Mouse (Mus musculus) urinary bladder, postnatal 36 days (tissue): ENCODE data around the gene Tab2.

Experiments
- DNase-seq, 2 experiments: peaks; one replicate each; pipeline ENCODE4 v3.0.0; 2022; ENCODE audit warnings: low spot score in 2 of 2, mixed read lengths in 1 of 2

Tab2 gene

DNA sequence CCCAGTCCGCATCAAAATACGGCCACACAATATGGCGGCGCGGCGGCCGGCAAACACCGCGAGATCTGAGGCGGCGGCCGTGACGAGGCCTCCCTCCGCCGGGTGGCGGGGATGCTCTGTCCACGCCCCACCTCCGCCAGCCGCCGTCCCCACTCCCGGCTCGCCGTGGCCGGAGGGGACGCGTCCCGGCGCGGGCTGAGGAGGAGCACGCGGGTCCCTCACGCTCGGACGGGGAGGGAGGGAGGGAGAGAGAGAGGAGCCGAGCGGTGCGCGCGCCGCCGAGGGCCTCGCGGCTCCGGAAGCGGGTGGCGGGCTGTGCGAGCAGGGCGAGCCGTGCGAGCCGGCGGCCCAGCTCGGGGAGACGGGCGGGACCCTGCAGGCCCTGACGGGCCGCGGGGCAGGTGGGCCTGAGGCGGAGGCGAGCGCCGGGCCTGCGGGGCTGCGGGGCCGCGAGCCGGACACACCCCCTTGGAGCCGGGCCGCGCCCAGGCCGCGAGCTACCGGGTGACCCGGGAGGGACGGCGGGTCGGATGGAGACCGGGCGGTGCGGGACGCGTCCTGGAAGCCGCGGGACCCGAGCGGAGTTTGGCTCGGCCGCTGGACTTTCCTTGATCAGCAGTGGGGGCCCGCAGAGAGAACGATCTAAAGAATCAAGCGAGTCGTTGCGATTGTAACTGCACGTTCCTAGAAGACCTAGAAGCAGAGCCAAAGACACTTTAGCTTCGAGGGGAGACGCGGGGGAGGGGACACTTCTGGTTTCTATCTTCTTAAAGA, at the start of gene Tab2:
TSS of gene Tab2 (minus strand) at position 3 of the 774 bp plus-strand sequence.
- DNase-seq, result peak; percentile 88 to 92

- DNase-seq, result no peak
Measured at GRCm38 (mm10) chr10:7992258-7992919, 36.4 kb upstream of the Tab2 start.

- DNase-seq, result no peak
Measured at GRCm38 (mm10) chr10:7991596-7991995, 35.6 kb upstream of the Tab2 start.

GRCm38 (mm10) chr10:7987521-7987920, 31.5 kb upstream of the Tab2 start:
- DNase-seq, result no peak

DNA sequence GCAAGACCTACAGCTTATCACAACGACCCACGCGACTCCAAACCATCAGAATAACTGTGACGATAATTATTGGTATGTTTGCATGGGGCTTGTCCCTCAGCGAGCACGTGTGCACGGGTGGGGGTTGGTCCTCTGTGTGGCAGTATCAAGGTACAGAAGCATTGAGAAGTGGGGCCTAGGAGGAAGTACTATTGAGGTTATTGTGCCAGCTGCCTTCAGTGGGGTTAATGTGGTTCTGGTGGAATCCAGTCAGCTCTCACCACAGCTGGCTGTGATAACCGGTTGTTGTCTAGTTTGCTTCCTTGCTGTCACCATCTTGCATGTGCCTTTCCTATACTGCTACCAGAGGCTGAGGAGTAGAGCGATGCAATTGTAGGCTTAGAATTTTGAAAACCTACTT, 20.4 kb upstream of the Tab2 start:
- no peak for DNase-seq

- DNase-seq, result no peak
Measured at GRCm38 (mm10) chr10:7968747-7969280, 12.8 kb upstream of the Tab2 start.

- no peak for DNase-seq
Measured at GRCm38 (mm10) chr10:7967096-7967495, 11.1 kb upstream of the Tab2 start.

GRCm38 (mm10) chr10:7959073-7959472, 3.0 kb upstream of the Tab2 start:
- no peak for DNase-seq

DNA sequence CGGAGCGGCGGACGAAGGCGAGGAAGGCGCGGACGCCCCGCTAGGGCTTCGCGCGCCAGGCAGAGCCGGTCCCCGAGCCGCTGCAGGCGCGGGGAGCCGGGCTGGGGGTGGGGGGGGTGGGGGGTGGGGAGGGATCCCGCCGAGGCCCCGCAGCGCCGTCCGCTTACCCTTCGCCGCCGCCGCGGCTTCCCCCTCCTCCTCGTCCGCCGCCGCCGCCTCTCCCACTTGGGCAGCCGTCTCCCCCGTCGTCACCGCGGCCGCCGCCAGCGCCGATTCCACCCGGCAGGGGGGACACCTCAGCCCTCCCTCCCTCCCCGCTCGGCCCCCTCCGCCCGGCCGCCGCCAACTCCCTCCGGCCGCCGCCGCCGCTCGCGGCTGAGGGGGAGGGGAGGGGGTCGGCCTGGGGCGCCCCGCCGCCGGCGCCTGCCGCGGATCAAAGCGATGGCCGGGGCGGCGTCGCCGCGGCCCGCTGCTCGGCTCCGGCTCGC, 352 bp downstream of the Tab2 start:
- peak; percentile 37 to 41 for DNase-seq

DNA sequence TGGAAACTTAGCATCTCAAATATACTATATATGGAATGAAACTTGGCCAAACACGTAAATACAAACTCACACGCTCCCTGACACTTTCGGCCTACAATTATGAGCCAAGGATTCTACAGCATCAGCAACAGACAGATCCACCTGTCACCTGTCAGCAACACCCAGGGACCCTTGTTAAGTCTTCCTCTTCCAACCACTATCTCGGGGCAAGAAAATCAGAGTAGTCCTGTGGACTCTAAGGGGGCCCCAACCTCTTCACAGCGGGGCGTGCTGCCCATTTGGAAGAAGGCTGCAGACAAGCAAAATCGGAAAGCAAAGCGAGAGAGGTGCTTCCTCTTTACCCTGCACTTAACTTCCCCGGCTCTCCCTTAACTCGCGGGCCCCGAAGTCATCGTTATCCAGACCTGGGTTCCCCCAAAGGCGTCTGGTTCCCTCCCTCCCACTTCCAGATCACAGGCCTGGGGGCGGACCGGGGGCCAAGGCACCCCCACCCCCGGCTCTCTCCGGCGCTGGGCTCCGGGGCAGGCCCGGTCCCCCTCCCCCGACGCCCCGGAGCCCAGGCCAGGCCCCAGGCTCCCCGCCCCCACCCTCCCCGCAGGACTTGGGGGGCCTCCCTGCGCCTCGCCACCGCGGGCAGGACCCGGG, 919 bp downstream of the Tab2 start:
- peak; percentile 32 to 38 for DNase-seq

DNA sequence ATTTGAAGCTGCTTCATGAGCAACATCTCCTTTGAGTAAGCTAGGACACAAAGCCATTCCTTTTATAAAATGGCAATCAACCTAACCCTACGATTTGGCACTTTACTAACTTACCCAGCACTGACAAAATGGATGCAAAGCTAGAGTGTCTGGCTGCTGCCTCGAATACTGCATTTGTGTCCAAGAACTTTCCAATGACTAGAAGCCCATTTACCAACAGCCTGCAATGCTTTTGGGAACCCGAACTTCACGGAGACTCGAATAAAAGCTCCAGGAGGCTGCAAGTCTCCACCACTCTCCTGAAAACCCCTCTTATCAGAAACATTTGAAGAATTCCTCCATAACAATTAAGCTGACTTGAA, 1.4 kb downstream of the Tab2 start:
- DNase-seq, result no peak

DNA sequence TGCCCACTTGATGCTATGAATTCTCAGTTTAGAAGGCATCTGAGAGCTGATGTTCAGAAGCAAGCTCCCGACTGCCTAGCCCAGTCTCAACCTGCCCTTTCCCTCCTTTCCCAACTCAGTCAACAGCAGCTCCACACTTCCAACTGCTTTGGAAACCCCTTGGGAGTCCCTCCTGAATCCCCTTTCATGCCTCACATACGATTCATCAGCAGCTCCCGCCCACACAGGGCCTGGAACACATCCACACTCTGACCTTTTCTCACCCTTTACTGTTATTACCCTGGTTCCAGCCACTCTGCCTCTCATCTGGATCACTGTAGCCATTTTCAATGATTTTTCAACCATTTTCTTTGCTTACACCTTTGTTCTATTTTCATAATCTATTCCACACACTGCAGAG, 13.0 kb downstream of the Tab2 start:
- no peak for DNase-seq

DNA sequence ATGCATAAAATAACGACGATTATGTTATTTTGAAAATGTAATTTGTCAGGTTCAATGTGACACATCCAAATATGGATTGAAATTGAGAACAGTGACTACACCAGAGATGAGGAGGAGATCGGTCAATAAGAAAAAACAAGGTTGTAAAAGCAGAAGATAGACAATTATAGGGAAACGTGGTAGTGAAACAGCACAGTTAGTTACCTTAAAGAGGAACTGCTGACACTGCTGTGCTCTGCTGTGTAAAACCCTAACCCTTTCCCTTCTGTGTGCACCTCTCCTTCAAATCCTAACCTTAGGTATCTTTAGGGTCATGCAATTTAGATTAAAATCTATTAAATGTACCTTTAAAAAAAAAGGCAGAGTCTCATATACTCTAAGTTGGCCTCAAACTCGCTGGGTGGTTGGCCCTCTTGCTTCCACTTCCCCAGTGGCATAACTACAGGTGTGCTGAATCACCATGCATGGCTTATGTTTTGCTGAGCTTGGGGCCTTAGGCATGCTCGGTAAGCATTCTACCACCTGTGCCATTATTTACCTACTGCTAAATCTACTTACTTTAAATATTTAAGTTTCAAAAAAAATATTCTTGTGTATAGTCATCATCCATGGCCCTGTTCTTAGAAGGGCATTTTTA, 19.4 kb downstream of the Tab2 start:
- no peak for DNase-seq

DNA sequence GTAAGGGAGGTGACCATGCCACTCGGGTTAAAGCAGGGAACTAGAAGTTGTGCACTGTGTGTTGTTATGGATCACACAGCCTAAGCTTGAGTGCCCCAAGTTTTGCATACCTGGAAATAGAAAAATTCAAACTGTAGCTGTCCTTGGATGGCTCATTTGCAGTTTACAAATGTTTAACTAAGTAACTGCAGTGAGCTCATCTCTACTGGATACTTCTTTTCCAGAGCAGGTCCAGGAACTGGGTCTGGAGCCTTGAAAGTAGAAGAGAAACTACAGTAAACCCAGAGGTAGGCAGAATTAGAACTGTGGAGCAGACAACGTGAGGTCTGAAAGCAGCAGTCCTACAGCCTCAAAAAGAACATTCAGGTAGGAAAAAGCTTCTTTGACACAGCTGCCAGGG, 23.1 kb downstream of the Tab2 start:
- no peak for DNase-seq

DNA sequence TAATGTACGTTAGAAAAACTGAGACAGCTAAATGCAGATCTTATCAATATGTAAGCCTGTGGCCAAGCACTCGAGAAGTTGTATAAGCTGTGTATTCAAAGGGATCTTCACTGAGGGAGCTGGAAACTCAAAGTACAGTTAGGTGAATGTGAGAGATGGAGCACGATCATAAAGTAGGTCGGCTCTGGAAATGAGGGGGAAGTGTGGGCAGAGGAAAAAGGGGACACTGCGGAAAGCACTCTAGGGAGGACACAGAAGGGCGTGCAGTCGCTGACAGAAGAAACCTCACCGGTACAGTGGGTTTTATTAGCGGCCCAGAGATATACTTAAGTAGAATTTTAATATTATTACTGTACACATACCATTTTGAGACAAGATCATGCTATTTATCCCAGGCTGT, 27.0 kb downstream of the Tab2 start:
- no peak for DNase-seq

DNA sequence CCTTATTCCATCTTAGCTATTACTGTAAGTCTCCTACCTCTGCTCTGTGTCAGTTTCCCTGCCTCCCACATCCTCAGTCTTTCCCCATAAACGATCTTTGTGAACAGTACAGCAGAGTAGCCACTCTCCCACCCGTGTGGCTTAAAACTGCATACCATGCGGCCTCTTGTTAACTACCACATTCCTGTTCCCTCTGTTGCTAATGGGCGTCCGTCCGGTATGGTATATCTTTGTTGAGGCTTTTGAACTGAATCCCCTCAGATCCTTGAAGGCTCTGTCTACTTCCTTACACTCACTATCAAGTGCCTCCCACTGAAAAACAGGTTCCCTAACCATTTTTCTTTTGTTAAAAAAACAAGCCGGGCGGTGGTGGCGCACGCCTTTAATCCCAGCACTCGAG, 30.5 kb downstream of the Tab2 start:
- DNase-seq, result no peak

DNA sequence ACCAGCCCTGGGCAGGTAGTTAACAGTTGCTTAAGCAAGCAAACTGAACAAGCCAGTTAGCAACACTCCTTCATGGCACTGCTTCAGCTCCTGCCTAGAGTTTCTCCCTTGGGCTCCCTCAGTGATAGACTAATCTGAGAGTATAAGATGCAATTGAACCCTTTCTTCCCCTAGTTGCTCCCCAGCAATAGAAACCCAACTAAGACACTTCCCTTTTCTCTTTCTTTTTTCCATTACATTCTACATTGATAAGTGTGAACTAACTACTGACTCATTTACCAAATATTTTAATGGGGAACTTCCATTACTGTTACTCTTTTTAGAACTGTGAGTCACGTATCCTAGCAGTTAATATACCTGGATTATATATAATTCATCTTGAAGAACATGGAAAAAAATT, 32.6 kb downstream of the Tab2 start:
- DNase-seq, result no peak

DNA sequence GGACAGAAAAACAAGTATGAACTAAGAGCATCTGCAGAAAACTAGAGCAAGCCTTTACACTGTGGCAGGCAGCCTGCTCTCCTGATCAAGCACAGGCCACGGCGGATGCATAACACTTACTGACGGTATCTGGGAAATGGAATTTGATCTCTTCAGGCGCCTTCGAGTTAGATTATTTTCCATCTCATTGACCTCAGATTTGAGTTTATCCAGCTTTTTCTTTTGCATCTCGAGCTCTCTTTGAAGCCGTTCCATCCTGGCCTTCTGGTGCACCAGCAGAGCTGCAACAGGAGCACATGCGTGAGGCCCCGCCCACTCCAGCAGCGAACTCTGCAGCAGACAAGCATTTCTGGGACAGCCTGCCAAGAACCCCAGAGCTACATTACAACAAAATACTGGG, 44.8 kb downstream of the Tab2 start:
- no peak for DNase-seq

DNA sequence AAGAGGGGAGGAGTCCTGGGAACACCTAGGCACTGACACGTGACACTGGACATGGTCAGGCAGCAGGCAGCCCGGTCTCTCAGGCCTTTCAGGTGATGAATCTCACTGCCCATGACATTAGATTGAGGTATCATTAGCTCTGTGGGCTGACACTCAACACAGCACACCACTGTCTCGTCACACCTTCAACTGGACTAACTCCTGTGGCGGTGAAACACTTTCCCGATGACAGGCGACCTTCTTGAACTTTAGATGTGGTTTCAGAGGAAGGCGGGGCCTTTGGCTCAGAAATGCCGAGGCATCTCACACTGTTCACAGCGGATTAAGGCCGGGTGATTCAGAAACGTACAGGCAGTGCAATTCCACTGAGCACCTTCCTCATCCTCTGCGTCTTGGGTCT, 48.9 kb downstream of the Tab2 start:
- no peak for DNase-seq

DNA sequence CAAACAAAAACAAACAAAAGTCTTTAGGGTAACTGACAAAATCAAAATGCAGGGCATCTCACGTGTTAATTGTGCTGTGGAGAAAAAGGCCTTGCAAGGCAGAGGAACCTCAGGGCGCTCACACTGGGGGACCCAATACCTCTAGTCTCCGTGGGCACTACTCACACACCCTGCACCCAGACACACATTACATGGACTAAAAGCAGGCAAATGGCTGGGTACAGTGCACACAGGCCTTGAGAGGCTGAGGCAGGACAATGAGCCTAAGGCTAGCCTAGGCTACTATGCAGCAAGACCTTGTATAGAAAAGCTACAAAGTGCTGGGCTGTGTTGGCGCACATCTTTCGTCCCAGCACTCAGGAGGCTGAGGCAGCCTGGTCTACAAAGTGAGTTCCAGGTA, 51.9 kb downstream of the Tab2 start:
- DNase-seq, result no peak

DNA sequence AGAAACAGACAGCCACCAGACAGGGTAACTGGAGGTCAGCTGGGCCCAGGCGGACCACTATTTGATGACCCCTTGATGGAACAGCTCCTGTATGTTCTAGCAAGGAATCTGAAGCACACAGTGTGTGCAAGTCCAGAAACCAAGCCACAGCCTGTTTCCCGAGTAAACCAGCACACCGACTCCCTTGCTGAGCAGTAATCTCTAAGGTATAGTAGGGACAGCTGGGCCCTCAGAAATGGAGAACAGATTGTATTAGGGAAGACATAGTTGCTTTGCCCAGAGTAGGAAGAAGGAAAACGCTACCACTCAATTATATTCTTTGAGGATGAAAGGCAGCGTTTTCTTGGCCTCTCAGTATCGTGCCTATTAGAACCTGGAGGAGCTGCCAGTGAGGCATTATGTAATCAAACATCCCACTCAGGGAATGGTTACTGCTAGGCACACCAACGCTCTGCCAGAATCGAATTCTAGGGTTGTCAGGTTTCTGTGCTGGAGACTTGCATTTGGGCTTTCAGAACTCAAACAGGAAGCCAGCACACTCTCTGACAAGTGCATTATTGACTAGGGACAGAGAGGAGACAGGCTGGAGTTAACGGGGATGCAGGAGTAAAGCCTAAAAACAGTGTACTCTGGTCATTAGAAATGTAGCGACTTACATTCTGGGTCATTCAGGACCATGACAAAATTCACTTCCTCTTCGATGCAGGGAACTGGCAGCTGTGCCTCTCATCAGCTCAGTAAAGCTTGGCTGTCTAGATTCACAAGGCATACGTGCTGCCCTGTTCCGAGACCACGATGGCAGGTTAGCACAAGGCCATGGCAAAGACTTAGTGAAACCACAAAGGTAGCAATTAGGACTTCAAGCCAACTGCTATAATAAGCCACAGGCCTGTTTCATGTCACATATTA, 55.1 kb downstream of the Tab2 start:
- DNase-seq, result no peak
